Mouse (Mus musculus) spleen, adult 2 months (tissue): Measurements from ENCODE around the gene Etv6.

Source experiments
- CTCF ChIP-seq: fragments of 200-500 bp; IDR thresholded peaks from 2 replicates; pipeline ENCODE4 v1.5.1; 2011; ENCODE audit warnings: mild to moderate bottlenecking, inconsistent platforms; ENCODE audit not compliant: insufficient read depth, insufficient read length, insufficient replicate concordance; ENCODE audit errors: extremely low read depth
- POLR2A ChIP-seq: fragments of 200-500 bp; IDR thresholded peaks from 2 replicates; pipeline ENCODE4 v1.6.1; 2011; ENCODE audit warnings: low read depth, low read length, inconsistent platforms

- TF ChIP-seq CTCF (no peak), POLR2A (no peak)
Observed at GRCm38 (mm10) chr6:134177196-134177595, 141.7 kb downstream of the Etv6 start.
